Mouse (Mus musculus): Measurements from ENCODE around the gene Erich6b.

Erich6b gene

GRCm38 (mm10) chr14:75707771-75708170 lies 65.7 kb downstream of the Erich6b start:
- no peak for DNase-seq (ENCODE audit: low read depth)

DNA sequence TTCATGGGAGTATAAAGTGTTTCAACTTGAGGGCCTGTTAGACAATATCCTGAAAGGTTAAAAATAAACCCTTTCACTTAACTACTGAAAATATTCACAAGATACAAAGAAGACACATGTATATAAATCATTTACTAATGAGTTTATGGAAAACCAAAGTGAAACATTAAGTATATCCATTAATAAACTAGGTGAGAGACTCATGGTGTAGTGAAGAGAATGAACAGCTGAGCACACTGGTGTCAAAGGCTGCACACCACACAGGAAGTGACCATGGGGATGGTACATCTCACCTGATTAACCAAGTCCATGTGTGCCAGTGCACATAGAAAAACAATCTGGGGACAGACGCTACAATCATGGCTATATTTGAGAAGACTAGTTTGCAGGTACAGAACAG lies 66.9 kb downstream of the Erich6b start:
- DNase-seq (ENCODE audit: low read depth), result no peak

DNA sequence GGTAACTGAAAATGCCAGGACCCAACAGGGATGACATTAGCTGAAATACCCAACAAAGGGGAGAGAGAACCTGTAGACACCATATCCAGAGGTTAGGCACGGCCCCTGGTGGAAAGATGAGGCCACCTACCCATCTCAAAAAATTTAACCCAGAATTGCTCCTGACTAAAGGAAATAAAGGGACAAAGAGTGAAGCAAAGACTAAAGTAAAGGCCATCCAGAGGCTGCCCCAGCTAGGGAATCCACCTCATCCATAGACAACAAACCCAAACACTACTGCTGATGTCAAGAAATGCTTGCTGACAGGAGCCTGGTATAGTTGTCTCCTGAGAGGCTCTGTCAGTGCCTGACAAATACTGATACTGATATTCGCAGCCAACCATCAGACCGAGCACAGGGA lies 69.7 kb downstream of the Erich6b start:
- no peak for DNase-seq (ENCODE audit: low read depth)

DNA sequence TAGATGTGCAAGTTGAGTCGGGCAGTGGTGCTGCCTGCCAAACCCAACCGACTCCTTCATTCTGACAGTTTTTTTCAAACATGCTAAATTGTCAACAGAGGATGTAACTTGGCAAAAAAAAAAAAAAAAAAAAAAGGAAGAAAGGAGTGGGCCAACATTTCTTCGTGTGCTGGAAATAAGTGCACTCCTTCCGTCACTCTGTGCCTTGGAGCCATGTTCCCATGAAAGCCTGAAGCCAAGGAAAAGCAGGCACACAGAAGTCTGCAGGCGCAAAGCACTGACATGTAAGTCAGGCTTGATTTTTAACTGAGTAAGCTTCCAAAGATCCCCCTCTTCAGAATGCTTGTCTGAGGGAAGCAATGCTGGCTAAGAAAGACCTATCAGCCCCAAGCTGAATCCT lies 70.6 kb downstream of the Erich6b start:
- DNase-seq (ENCODE audit: low read depth), result no peak

GRCm38 (mm10) chr14:75713661-75714060 lies 71.6 kb downstream of the Erich6b start:
- DNase-seq (ENCODE audit: low read depth), result no peak

DNA sequence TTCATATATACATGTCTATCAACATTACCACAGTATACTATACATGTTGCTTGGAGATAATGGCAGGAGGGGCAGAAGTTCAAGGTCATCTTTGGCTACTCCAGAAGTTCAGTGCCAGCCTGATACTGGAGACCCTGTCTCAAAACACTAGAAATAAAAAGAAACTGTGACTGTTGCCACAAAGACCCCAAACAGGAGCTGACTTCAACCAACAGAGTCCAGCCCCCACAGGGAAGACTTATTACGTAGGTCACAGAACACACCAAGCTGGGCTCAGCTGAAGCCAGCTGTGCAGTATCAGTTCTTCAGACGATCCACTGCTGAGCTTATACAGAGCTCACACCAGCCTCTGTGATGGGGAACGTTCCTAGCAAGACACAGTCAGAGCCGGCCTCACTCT lies 74.4 kb downstream of the Erich6b start:
- no peak for DNase-seq (ENCODE audit: low read depth)
